Mouse (Mus musculus): ENCODE data around the gene Grip1. TPM values are rescaled to one million over a fixed set of nuclear protein-coding genes. Genes with fewer than 3 reads are reported as not detected.

Grip1 gene
- polyA plus RNA-seq, 1 experiment from 2014 or later: 0.87 TPM

GRCm38 (mm10) chr10:119951460-119951859 lies 497.8 kb downstream of the Grip1 start:
- Histone ChIP-seq H3K4me1 (ENCODE audit: insufficient read depth, low read depth, low read length) (no peaks in the 10 kb centered on the region), H3K27ac (ENCODE audit: low read length) (no peak overlapping the region), H3K36me3 (ENCODE audit: insufficient read depth, low read length) (no peaks in the 10 kb centered on the region), H3K4me2 (replicated peaks; ENCODE audit: low read depth, low read length) (no peak overlapping the region), H3K27me3 (replicated peaks; ENCODE audit: insufficient read depth, low read length) (no peaks in the 10 kb centered on the region), H3K4me3 (ENCODE audit: low read depth, low read length) (no peak overlapping the region), H3K9ac (replicated peaks; ENCODE audit: low read depth) (no peak overlapping the region), H3K9me3 (ENCODE audit: low read length) (no peaks in the 10 kb centered on the region)
- DNase-seq (ENCODE audit: low spot score) (no peak), ATAC-seq (no peak)
- WGBS: 58% methylated on average over 6 of the region's 6 CpGs
- TF ChIP-seq CTCF (IDR thresholded peaks at IDR 0.05): no peak
- no peak for TF ChIP-seq EP300 (IDR thresholded peaks at IDR 0.05)

- no peaks in the 10 kb centered on the region for H3K27me3 ChIP-seq (replicated peaks; ENCODE audit: insufficient read depth, low read length)
- DNase-seq (ENCODE audit: low spot score) (no peak), ATAC-seq (no peak)
- H3K4me3 ChIP-seq (ENCODE audit: low read depth, low read length): no peak overlapping the region
- no peak overlapping the region for H3K4me2 ChIP-seq (replicated peaks; ENCODE audit: low read depth, low read length)
- H3K27ac ChIP-seq (ENCODE audit: low read length): no peak overlapping the region
- H3K9ac ChIP-seq (replicated peaks; ENCODE audit: low read depth): no peak overlapping the region
- no peaks in the 10 kb centered on the region for H3K9me3 ChIP-seq (ENCODE audit: low read length)
- no peaks in the 10 kb centered on the region for H3K4me1 ChIP-seq (ENCODE audit: insufficient read depth, low read depth, low read length)
- TF ChIP-seq EP300 (IDR thresholded peaks at IDR 0.05): no peak
- no peak for TF ChIP-seq CTCF (IDR thresholded peaks at IDR 0.05)
- H3K36me3 ChIP-seq (ENCODE audit: insufficient read depth, low read length): no peaks in the 10 kb centered on the region
- WGBS: 76% methylated on average over 17 of the region's 17 CpGs
Measured at GRCm38 (mm10) chr10:119957260-119957955, 503.8 kb downstream of the Grip1 start.

GRCm38 (mm10) chr10:119960915-119961314 lies 507.3 kb downstream of the Grip1 start:
- ATAC-seq (no peak), DNase-seq (ENCODE audit: low spot score) (no peak)
- Histone ChIP-seq H3K27me3 (replicated peaks; ENCODE audit: insufficient read depth, low read length) (no peaks in the 10 kb centered on the region), H3K4me1 (ENCODE audit: insufficient read depth, low read depth, low read length) (no peaks in the 10 kb centered on the region), H3K4me2 (replicated peaks; ENCODE audit: low read depth, low read length) (no peak overlapping the region), H3K4me3 (ENCODE audit: low read depth, low read length) (no peak overlapping the region), H3K36me3 (ENCODE audit: insufficient read depth, low read length) (no peaks in the 10 kb centered on the region), H3K27ac (ENCODE audit: low read length) (no peak overlapping the region), H3K9me3 (ENCODE audit: low read length) (no peaks in the 10 kb centered on the region), H3K9ac (replicated peaks; ENCODE audit: low read depth) (no peak overlapping the region)
- TF ChIP-seq EP300 (IDR thresholded peaks at IDR 0.05) (no peak), CTCF (IDR thresholded peaks at IDR 0.05) (no peak)
- WGBS: 48% methylated on average over 3 of the region's 3 CpGs

- no peak for DNase-seq (ENCODE audit: low spot score)
Measured at GRCm38 (mm10) chr10:119966321-119966720, 512.7 kb downstream of the Grip1 start.

GRCm38 (mm10) chr10:119979396-119979795 lies 525.8 kb downstream of the Grip1 start:
- Histone ChIP-seq H3K27ac (ENCODE audit: low read length) (no peak overlapping the region), H3K9ac (replicated peaks; ENCODE audit: low read depth) (no peak overlapping the region), H3K4me3 (ENCODE audit: low read depth, low read length) (no peak overlapping the region), H3K4me2 (replicated peaks; ENCODE audit: low read depth, low read length) (no peak overlapping the region), H3K4me1 (ENCODE audit: insufficient read depth, low read depth, low read length) (no peaks in the 10 kb centered on the region), H3K9me3 (ENCODE audit: low read length) (no peaks in the 10 kb centered on the region), H3K36me3 (ENCODE audit: insufficient read depth, low read length) (no peaks in the 10 kb centered on the region), H3K27me3 (replicated peaks; ENCODE audit: insufficient read depth, low read length) (no peaks in the 10 kb centered on the region)
- WGBS: 58% methylated on average over 8 of the region's 8 CpGs
- no peak for DNase-seq (ENCODE audit: low spot score)
- ATAC-seq: no peak
- no peak for TF ChIP-seq EP300 (IDR thresholded peaks at IDR 0.05)
- TF ChIP-seq CTCF (IDR thresholded peaks at IDR 0.05): no peak

More at GRCm38 (mm10) chr10:119966321-119966720, 512.7 kb downstream of the Grip1 start:
- Histone ChIP-seq H3K27me3 (replicated peaks; ENCODE audit: insufficient read depth, low read length) (no peaks in the 10 kb centered on the region), H3K9ac (replicated peaks; ENCODE audit: low read depth) (no peak overlapping the region), H3K4me2 (replicated peaks; ENCODE audit: low read depth, low read length) (no peak overlapping the region), H3K4me3 (ENCODE audit: low read depth, low read length) (no peak overlapping the region), H3K27ac (ENCODE audit: low read length) (no peak overlapping the region), H3K9me3 (ENCODE audit: low read length) (no peaks in the 10 kb centered on the region), H3K36me3 (ENCODE audit: insufficient read depth, low read length) (no peaks in the 10 kb centered on the region), H3K4me1 (ENCODE audit: insufficient read depth, low read depth, low read length) (no peaks in the 10 kb centered on the region)
- ATAC-seq: no peak
- WGBS: 62% methylated on average over 8 of the region's 8 CpGs
- no peak for TF ChIP-seq EP300 (IDR thresholded peaks at IDR 0.05)
- no peak for TF ChIP-seq CTCF (IDR thresholded peaks at IDR 0.05)

- Histone ChIP-seq H3K27ac (ENCODE audit: low read length) (no peak overlapping the region), H3K4me1 (ENCODE audit: insufficient read depth, low read depth, low read length) (no peaks in the 10 kb centered on the region), H3K27me3 (replicated peaks; ENCODE audit: insufficient read depth, low read length) (no peaks in the 10 kb centered on the region), H3K9me3 (ENCODE audit: low read length) (no peaks in the 10 kb centered on the region), H3K4me3 (ENCODE audit: low read depth, low read length) (no peak overlapping the region), H3K36me3 (ENCODE audit: insufficient read depth, low read length) (no peaks in the 10 kb centered on the region), H3K4me2 (replicated peaks; ENCODE audit: low read depth, low read length) (no peak overlapping the region), H3K9ac (replicated peaks; ENCODE audit: low read depth) (no peak overlapping the region)
- ATAC-seq (no peak), DNase-seq (ENCODE audit: low spot score) (no peak)
- WGBS: 48% methylated on average over 11 of the region's 11 CpGs
- TF ChIP-seq CTCF (IDR thresholded peaks at IDR 0.05) (no peak), EP300 (IDR thresholded peaks at IDR 0.05) (no peak)
Measured at GRCm38 (mm10) chr10:119980032-119980431, 526.4 kb downstream of the Grip1 start.
